Mouse (Mus musculus): ENCODE measurements around the gene C1qb.

The C1qb gene

DNA sequence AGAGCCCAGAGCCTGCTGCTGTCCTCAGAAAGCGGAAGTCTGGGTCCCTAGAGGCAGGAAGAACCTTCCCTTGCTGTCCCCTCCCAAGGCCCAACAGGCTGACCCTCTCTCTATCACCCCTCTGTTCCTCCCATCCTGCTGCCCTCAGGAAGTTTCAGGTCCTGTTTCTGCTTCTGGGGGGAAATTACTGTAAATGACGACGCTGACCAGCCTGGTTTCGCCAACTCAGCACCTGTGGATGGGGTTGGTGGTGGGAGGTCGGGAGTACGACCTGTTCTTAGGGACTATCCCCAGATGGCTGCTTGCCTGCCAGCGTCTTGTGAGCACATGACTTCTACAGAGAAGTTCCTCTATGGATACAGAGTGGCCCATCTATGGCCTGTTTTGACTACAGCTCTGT lies at the start of gene C1qb:
Gene C1qb, minus strand, starts transcription at position 87 of the 400 bp plus-strand sequence.
- DNase-seq (ENCODE audit: low read depth, low spot score): no peak

DNA sequence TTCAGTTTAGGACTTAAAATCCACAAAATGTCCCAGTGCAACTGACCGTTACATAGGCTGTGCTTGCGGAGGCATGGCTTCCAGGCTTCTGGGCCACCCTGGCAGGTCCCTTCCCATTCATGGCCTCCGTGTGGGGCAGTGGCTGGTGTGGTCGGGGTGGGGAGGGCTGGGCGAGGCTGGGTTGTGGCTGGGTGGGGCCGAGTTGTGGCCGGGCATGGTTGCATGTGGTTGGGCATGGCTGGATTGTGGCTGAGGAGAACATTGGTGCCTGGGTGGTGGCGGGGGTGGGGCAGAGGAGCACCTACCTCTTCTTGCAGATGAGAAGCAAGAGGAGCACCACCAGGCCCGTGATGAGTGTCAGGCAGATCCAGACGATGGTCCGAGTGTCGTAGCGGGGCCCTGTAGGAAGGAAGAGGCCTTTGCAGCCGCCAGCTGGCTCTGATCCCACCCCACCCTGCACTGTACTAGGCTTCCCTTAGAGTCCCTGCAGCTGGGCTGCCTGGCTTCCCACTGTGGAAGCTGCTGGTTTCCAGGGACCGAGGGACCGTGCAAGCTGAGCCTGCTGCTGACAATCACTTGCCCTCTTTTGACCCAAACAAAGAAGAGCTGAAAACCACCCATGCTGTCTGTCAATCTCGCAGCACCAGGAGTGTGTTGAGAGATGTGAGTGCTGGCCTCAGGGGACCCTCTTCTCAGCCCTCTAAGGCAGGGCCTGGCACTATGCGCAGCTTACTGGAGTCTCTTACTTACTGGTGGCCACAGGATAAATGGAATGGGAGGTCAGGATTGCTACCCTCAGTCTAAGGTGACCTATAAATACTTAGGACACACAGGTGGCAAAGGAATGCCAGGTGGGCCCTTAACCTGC lies 49.0 kb upstream of the C1qb start:
- DNase-seq (ENCODE audit: low read depth, low spot score): no peak

DNA sequence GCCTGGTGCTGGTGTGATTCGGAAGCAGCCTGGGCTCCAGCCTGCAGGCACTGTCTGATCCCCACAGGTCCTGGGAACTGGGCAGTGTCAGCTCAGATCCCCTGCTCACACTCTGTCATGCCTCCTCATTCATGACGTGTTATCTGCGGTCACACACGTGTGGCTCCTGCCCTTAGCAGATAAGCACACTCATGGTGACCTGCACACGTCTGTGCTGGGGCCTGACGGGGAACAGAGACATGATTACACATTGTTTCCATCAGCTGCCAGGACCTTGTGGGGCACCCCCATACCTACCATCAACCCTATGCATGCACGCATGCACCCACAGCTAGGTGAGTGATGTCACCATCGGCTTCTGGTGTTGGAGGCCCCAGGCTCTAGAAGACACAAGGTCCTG lies 44.5 kb upstream of the C1qb start:
- no peak for DNase-seq (ENCODE audit: low read depth, low spot score)

DNA sequence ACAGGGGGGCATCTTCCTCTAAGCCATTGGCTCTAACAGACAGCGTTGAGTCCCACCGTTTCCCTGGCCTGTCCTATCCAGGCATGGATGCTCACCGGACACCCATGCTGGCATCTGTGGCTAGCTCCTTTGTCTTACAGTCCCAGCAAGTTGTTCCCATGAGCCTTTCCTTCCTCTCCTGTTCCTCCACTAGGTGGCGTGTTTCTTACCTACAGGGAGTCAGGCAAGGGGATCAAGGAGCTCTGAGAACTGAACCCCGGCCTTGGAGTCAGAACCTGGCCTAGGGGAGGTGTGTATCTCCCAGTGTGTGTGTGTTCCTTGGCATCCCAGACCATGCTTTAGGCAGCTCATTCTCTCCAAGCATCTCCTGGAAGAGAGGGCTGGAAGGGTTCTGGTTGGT lies 42.9 kb upstream of the C1qb start:
- DNase-seq (ENCODE audit: low read depth, low spot score): peak; percentile 54

DNA sequence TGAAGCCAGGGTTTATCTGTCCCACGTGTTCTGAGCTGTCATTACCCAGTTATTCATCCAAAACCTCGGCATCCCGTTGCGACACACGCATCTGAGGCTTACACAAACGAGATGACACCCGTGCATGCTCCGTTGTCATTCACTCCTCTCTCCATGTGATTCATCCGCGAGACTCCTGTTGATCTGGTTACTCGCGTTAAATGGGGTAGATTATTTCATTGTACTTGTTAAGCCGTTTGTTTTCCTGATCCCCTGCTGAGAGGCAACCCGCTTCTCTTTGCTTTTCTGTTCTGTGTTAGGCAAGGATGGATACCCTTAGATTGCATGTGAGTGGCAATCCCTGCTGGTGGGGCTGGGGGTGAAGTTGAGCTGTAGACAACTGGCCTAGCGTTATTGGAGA lies 39.8 kb upstream of the C1qb start:
- no peak for DNase-seq (ENCODE audit: low read depth, low spot score)

DNA sequence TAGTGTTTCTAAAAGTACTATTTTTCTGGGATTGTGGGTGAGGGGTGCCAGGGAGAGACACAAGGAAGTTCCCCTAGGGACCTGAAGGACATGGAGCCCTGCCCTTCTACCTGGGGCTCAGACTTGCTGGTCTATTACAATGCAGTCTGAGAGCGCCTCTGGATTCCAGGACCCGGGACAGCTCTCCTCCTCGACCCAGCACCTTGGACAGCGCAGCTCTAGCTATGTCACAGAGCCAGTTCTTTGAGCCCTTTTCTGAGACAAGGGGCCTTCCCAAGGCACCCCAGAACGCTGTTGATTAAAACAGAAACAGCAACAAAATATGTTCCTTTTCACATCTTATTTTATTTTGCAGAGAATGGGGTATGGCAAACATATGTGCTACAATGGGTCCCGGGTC lies 38.5 kb upstream of the C1qb start:
- DNase-seq (ENCODE audit: low read depth, low spot score): peak; percentile 56

DNA sequence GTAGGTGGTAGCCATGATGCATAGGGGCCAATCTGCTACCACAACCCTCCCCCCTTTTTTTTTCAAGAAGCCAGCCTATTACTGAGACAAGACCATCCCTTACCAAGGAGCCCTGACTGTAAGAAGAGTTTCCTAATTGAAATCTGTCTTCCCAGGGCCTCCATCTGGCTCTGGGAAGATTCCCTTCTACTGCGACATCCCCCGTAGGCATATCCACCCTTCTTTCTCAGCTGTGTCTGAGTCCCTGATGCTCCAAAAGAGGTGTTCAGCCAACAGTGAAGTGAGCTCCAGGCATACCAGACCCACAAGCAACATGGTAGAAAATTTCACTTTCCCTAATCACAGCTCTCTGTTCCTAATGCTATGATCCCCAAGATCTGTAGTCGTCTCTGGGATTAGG lies 33.5 kb upstream of the C1qb start:
- no peak for DNase-seq (ENCODE audit: low read depth, low spot score)

DNA sequence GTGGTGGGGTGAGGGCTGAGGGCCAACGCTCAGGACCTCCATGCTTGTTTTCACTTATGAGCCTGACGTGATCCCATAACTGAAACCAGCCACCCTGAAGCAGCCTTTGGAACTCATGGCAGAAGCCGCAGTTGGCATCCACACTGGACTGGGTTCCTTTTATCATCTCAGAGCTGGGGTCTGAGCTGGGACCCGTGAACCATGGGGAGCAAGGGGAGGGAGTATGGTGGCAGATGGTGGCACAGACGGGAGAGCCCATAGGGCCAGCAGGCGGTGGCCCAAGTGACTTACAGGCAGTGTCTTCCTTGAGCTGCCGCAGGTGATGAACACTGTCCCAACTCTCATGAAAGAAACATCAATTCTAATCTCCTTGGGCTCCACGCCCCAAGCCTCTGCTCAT lies 32.8 kb upstream of the C1qb start:
- no peak for DNase-seq (ENCODE audit: low read depth, low spot score)

DNA sequence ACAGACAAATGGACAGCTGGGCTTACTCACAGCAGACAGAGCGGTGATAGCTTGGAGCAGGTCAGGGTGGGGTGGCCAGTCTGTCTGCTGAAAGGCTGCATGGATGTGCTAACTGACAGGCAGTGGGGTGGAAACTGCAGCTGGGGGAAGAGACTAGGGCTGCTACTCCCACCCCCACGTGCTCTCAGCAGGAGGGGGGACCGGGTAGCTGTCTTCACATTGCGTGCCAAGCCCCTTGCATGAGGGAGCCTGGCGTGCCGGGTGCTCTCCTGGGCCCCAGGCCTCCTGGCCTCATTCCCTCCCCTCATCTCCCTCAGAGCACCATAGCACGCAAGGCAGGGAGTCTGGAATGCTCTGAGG lies 31.2 kb upstream of the C1qb start:
- DNase-seq (ENCODE audit: low read depth, low spot score): no peak

DNA sequence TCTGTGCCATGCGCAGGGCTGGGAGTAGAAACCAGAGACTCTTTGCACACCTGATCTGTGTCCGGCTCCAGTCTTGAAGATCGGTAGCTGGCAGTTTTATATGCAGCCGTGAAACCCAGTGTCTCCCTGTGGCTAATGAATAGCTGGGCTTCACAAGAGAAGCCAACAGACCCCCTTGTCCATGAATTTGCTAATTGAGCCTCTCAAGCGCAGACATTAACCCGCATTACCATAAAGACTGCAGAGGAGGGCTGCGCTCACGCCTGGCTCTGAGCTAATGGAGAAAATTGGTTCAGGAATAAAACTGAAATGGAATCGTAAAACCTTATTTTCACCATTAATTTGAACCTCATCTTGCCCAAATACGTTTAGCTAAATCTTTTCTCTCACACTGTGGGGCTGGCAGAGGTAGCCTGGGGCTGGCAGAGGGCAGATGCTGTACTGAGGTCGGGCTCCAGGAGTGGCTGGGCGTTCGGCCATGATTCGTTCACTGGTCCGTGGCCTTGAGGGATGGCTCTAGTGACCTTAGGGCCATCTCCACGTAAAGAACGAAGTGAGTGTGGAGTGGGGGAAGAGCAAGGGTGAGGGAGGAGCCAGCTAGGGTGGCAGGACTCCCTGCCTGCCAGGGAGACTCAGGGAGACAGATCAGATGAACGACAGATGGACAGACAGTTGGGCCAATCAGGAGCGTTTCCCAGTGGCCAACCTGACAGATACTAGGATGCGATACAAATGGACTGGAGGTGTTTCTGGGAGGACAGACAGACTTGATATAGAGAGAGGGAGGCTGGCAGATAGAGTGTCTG lies 30.6 kb upstream of the C1qb start:
- DNase-seq (ENCODE audit: low read depth, low spot score): no peak

DNA sequence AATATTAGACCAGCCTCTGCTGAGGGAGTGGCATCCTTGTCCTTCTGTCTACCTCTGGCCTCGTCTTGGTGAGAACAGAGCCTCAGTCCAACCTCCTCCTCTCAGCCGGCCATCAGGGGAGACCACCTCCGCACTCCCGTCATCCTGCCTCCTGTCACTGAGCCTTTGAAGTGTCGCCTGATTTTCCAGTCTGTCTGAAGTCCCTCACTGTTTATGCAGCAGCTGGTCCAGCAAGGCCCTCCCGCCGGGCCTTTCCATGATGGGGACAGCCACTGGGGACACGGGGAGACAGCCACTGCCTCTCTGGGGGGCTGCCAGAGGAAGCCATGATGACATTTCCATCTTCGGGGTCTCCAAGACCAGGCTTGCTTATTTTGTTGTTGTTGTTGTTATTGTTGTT lies 26.9 kb upstream of the C1qb start:
- DNase-seq (ENCODE audit: low read depth, low spot score): no peak

DNA sequence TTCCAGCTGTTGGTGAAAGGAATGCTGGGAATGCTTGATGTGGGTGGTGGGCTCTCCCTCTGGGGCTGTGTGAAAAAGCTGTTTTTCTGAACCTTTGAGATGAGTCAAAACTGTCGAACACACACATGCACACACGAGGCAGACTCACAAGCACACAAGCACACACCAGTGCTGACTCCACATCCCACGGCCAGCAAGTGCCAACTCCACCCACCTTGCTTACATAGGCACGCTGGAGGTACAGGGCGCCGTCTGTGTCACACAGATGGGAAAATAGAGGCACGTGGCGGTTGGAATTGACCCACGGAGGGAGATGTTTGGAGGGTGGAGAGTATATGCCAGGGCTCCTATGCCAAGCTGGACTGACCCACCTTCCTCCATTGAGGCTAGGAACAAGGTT lies 25.8 kb upstream of the C1qb start:
- DNase-seq (ENCODE audit: low read depth, low spot score): no peak

DNA sequence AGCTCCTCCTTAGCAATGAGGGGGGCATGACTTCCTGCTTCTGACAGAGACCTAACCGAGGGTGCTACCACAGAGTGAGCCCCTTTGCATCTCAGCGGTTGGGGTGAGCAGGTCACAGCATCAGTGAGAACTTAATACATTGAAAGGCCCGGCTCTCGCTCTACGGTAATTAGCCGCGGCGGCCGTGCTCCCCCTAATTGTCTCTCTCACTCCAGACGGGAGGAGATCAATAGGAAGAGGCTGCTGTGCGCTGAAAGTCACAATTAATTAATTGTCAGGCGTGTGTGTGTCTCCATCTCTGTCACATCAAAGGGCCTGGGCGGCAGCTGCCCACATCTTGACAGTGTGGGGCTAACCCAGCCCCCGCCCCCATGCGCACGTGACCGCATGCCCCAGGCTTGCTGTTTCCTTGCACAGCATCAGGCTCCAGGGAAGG lies 25.2 kb upstream of the C1qb start:
- DNase-seq (ENCODE audit: low read depth, low spot score): no peak

DNA sequence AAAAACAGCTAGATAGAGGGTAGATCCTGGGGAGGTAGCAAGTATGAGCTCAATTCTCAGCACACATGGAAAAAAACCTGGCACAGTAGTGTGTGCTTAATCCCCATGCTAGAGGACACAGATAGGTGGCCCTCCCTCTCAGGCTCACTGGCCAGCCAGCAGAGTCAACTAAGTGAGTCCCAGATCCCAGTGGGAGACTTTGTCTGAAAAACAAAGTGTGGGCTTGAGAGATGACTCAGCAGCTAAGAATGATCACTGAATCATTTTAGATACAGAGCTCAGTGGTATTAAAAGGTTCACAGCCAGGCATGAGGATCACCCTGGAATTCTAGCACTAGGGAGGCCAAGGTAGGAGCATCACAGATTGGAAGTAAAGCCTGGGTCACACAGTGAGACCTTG lies 21.8 kb upstream of the C1qb start:
- DNase-seq (ENCODE audit: low read depth, low spot score): no peak

DNA sequence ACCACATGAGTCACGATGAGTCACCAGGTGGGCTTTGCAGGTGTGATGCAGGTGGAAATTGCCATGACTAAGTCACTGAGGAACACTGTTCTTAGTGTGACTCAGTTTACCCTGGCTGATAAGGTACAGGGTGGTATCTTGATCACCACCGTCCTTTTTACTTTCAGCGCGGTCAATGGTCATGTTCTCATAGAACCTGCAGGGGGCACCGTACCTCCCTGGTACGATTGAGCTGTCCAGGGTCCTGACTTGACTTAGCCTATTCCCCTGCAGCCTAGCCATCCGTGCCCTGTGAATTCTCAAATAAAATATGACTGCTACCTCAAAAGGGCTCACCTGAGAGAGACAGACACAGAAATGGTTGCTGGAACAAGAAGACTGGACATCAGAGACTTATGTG lies 21.0 kb upstream of the C1qb start:
- DNase-seq (ENCODE audit: low read depth, low spot score): peak; percentile 68

DNA sequence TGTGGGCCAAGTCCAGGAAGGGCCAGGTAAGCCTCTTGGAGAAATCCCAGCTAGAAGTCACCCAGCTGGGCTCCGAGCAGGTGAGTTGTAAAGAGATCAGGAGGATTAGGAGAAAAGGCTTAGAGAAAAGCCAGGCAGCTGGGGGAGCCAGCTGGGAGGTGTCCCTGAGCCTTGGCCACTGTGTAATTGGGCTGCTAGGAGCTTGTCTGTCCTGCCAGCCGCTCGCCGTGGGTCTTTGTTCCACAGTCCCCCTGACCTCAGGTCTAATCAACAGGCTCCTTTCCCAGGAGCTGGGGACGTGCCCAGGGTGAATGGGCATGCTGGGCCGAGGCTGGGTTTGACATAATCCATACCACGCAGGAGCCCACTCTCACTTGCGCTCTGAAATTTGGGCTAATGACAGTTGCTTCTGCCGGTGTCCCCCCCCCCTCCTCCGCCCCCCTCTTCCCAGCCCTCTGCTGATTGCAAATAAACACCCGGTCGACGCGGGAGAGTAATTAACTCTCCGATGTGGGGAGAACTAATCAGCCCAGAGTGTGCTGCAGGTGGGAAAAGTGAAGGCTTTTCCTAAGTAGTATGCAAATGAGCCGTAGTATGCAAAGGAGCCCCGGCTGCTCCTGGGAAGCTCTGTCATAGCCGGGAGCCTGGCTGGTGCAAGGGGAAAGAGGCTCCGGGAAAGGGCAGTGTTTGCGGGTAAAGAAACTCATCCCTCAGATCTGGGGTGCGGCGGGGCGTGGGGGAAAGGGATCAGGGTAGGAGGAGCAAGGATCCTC lies 19.0 kb upstream of the C1qb start:
- DNase-seq (ENCODE audit: low read depth, low spot score): no peak

DNA sequence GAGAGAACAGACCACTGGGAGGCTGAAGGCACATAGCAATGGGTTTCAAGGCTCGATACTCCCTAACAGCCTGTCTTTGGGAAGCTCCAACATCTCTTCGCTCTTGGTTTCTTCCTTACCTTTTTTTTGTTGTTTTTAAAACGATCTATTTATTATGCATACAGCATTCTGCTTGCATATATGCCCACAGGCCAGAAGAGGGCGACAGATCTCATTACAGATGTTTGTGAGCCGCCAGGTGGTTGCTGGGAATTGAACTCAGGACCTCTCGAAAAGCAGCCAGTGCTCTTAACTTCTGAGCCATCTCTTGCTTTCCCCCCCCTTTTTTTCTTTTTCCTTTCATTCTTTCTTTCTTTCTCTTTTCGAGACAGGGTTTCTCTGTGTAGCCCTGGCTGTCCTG lies 13.2 kb upstream of the C1qb start:
- peak; percentile 38 for DNase-seq (ENCODE audit: low read depth, low spot score)

DNA sequence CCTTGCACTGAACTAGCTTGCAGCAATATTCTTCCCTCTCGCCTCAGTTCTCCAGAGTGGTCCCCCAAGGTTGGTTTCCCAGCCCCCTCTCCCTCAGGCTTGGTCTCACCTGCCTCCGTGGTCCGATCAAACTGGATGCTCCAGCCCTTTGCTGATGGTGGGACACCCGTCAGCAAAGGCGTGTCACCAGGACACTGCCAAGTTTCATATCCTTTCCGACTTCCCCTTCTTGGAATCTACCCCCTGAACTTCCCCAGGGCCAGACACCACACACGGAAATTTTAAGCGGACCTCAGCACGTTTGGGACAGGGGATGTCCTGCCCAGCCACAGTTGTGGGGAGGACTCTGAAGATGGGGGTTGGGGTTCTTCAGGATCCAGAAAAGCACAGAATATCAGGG lies 12.7 kb upstream of the C1qb start, which contains the start of gene C1qa:
Gene C1qa, minus strand, starts transcription at position 167 of the 400 bp plus-strand sequence.
- no peak for DNase-seq (ENCODE audit: low read depth, low spot score)

DNA sequence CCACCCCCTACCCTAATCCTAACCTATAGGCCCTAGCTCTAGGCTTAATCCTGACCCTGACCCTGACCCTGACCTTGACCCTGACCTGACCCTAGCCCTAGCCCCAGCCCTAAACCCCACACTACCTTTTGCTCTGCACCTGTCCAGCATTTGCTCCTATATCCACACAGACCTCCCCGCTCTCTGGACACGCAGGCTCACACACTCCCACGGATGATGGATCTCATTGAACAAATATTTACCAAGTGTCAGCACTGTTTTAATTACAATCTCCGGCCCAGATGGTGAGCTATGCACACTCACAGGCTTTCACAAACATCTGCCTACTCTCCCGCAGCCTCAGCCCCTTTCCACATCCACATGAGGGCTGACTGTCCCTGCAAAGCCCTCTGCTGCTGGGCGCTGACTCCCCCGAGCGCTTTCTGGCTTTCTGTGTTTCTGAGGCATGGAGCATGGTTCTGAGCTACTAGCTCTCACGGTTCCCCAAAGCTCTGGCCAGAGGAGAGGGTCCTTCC lies 12.2 kb upstream of the C1qb start:
- no peak for DNase-seq (ENCODE audit: low read depth, low spot score)

DNA sequence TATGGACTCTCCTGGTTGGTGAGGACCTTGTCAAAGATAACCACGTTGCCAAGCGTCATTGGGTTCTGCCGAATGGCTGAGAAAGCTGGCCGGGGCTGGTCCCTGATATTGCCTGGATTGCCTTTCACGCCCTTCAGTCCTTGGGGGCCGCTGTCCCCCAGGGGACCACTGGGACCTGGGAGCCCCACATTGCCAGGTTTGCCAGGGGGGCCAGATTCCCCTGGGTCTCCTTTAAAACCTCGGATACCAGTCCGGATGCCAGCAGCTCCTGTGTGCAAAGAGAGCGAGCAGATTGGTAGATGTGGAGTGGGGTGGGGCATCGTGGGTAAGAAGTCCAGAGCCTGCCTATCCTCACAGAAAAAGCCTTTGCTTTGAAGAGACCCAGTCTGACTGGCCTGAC lies 10.5 kb upstream of the C1qb start:
- DNase-seq (ENCODE audit: low read depth, low spot score): no peak

DNA sequence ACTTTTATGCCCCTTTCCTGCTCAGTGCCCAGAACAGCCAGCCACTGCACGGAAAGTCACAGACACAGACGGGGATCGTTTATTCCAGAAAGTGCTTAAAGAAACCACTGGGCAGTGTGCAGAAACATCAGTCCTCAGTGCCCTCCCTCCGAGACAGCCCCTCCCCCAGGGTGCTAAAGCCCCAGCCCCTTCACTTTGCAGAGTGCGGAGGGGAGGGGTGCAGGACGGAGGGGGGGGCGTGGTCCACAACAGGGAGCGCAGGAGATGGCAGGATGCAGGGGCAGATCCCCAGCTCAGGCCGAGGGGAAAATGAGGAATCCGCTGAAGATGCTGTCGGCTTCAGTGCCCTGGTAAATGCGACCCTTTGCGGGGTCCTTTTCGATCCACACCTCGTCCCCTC lies 9.9 kb upstream of the C1qb start:
- DNase-seq (ENCODE audit: low read depth, low spot score): no peak

DNA sequence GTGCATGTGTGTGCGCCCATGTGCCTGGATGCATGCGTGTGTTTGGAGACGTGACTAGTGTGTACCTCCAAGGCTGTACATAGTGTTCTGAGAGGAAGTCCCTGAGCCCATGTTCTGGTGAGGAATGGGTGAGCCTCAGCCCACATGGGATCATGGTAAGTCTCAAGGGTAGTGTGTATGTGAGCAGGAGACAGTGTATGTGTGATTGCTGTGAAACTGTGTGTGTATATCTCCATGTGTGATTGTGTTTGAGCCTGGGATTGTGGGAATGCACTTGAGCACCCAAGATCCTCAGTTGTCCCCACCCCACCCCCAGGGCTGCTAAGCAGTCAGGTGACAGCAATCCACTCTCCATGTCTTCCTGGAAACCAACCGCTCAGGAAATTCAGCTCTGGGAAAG lies 8.8 kb upstream of the C1qb start:
- DNase-seq (ENCODE audit: low read depth, low spot score): no peak

All from A20 (cell line).